Mouse (Mus musculus) liver, adult 10 weeks (tissue): ENCODE data around the gene Dnajc1. TPM values are rescaled to one million over a fixed set of nuclear protein-coding genes. Genes with fewer than 3 reads are reported as not detected.

ENCODE experiments used
- polyA plus RNA-seq: library from polyadenylated mRNA; stranded (reverse); fragments of 350-450 nt; fragmentation: Illumina TruSeq; extraction: RNeasy Lipid Tissue Mini Kit (QIAGEN cat#74804); gene quantifications from one replicate; pipeline ENCODE4 v1.2.3, GENCODE M21; 2014; ENCODE audit warnings: low read depth, low replicate concordance

Dnajc1 gene
- 21.9 TPM for polyA plus RNA-seq

DNA sequence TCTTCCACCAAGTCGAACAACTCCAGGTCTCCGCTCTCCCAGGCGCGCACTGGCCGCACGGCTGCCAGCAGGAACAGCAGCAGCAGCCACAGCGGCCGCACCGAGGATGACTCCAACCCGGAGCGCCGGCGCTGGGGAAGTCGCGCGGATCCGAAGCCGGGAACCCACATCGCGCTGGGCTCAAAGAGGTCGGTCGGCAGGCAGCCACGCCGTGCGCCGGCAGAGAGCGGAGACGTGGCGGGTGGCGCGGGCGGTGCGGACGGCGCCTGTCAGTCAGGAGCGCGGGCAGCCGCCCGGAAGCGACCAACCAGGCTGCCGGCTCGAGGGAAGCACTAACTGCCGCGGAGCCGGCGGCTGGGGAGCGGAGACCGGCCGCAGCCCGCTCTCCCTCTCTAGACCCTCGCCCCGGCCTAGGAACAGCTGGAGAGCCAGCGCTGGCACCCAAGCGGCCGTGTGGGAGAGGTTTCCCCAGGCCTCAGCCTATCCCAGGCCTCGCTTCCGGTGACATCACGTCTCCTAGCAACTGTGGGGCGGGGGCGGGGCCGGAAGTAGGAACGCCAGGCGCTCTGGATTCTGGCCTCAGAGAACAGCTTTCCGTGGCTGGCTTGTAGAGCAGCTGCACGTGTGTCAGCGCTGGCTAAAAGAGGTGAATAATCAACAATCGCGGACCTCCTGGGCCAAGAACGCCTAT lies at the start of gene Dnajc1:
TSS of gene Dnajc1 (minus strand) at position 500 of the 691 bp plus-strand sequence.

